Mouse (Mus musculus) myocyte (in vitro differentiated cells): Measurements from ENCODE around the gene Anpep.
A peak's percentile ranks its signal among the peaks of the same experiment; 100 is the strongest.

Experiments used
- CEBPB ChIP-seq: IDR thresholded peaks from 2 replicates; pipeline ENCODE4 v1.6.1; 2011; ENCODE audit warnings: mild to moderate bottlenecking, moderate library complexity; ENCODE audit not compliant: poor library complexity, insufficient read depth, severe bottlenecking
- E2F4 ChIP-seq: IDR thresholded peaks from one replicate; pipeline ENCODE4 v1.6.1; 2011; ENCODE audit warnings: mild to moderate bottlenecking, control low read depth, moderate library complexity; ENCODE audit not compliant: insufficient read depth
- MAX ChIP-seq: IDR thresholded peaks from one replicate; pipeline ENCODE4 v1.6.1; 2011; ENCODE audit warnings: low read depth, mild to moderate bottlenecking, control low read depth
- MYOD1 ChIP-seq, 3 experiments: IDR thresholded peaks; one replicate each; pipeline ENCODE4 v1.6.1; 2011; ENCODE audit warnings: control low read depth in 2 of 3, low read depth in 2 of 3, mild to moderate bottlenecking in 2 of 3, moderate library complexity in 1 of 3; ENCODE audit not compliant: insufficient read length in 2 of 3, control insufficient read depth in 1 of 3
- MYOG ChIP-seq, 3 experiments: IDR thresholded peaks; one replicate each; pipeline ENCODE4 v1.6.1; 2011; ENCODE audit warnings: control low read depth in 2 of 3, low read depth in 2 of 3, mild to moderate bottlenecking in 2 of 3; ENCODE audit not compliant: insufficient read length in 2 of 3, control insufficient read depth in 1 of 3, insufficient read depth in 1 of 3
- POLR2A ChIP-seq: IDR thresholded peaks from one replicate; pipeline ENCODE4 v1.6.1; 2011; ENCODE audit warnings: low read depth, mild to moderate bottlenecking, control low read depth, moderate library complexity; ENCODE audit not compliant: insufficient read length
- POLR2AphosphoS2 ChIP-seq: IDR thresholded peaks from one replicate; pipeline ENCODE4 v1.6.1; 2011; ENCODE audit warnings: low read depth, control low read depth; ENCODE audit not compliant: insufficient read length
- TCF12 ChIP-seq: IDR thresholded peaks from one replicate; pipeline ENCODE4 v1.6.1; 2011; ENCODE audit warnings: mild to moderate bottlenecking, control low read depth; ENCODE audit not compliant: poor library complexity, insufficient read depth, severe bottlenecking
- USF1 ChIP-seq: IDR thresholded peaks from one replicate; pipeline ENCODE4 v1.6.1; 2011; ENCODE audit warnings: low read depth, mild to moderate bottlenecking, control low read depth, moderate library complexity

GRCm38 (mm10) chr7:79880033-79880432 lies 19.2 kb upstream of the Anpep start:
- TF ChIP-seq POLR2AphosphoS2 (no peak), MYOD1 (IDR thresholded peaks at IDR 0.05; ENCODE audit: control insufficient read depth in 1 of 3, insufficient read length in 2 of 3, low read depth in 2 of 3) (peak in 2 of 3 experiments; percentile 34 to 92), MAX (no peak), POLR2A (no peak), E2F4 (no peak), USF1 (no peak), MYOG (IDR thresholded peaks at IDR 0.05; ENCODE audit: control insufficient read depth in 1 of 3, insufficient read depth in 1 of 3, insufficient read length in 2 of 3, low read depth in 2 of 3) (peak in 2 of 3 experiments; percentile 18 to 62), TCF12 (no peak), CEBPB (no peak)
